Mouse (Mus musculus) embryonic fibroblast, embryonic 13.5 days (primary cell): Measurements from ENCODE around the gene Vmn2r111. TPM values are rescaled to one million over a fixed set of nuclear protein-coding genes. Genes with fewer than 3 reads are reported as not detected.
"Not testable (repeated sequence)": the region's sequence is repeated elsewhere in the genome, so short reads cannot be mapped to it uniquely, and the experiment has no call there.

Experiments
- H3K27ac ChIP-seq: 2 replicates; pipeline ENCODE4 v1.5.1; 2012; ENCODE audit warnings: low read length, control low read depth, inconsistent platforms; ENCODE audit not compliant: insufficient read depth
- H3K4me1 ChIP-seq: 2 replicates; pipeline ENCODE4 v1.6.1; 2011; ENCODE audit warnings: low read length; ENCODE audit not compliant: control insufficient read depth, insufficient read depth
- H3K4me3 ChIP-seq: 2 replicates; pipeline ENCODE4 v1.5.1; 2011; ENCODE audit warnings: mild to moderate bottlenecking, control low read depth, low read length; ENCODE audit not compliant: insufficient read depth
- CTCF ChIP-seq: IDR thresholded peaks from 2 replicates; pipeline ENCODE4 v1.5.1; 2011; ENCODE audit warnings: mild to moderate bottlenecking, control low read depth, low read length, moderate library complexity, borderline replicate concordance; ENCODE audit not compliant: insufficient read depth
- POLR2A ChIP-seq: IDR thresholded peaks from 2 replicates; pipeline ENCODE4 v1.6.1; 2011; ENCODE audit warnings: low read depth, mild to moderate bottlenecking, control low read depth, low read length, moderate library complexity
- polyA plus RNA-seq: library from polyadenylated mRNA; stranded (reverse); fragments of >200 nt; gene quantifications from 2 replicates; pipeline ENCODE4 v1.2.4, GENCODE M21; 2011; ENCODE audit warnings: low read depth; ENCODE audit not compliant: missing spikeins, insufficient read length

The Vmn2r111 gene
- not detected in 2 replicates for polyA plus RNA-seq

DNA sequence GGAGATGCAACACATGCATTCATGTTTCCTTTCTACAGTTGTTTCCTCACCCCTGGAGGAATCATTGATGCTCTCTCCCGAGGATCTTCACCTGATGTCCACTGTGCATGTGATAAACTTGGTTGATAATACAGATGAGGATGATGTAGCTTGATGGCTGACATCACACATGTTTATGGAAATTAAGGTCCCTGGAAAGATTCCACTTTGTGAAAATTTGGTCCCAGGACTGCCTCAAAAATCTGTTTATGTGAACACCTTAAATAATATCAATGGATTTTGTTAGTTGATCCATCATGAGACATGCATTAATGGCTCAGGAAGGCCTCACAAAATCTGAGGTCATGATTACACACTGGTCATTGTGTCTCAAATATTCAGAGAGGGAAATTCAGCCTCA is at the start of gene Vmn2r111:
TSS of gene Vmn2r111 (minus strand) at position 101 of the 400 bp plus-strand sequence.
- H3K4me3 ChIP-seq, H3K27ac ChIP-seq, H3K4me1 ChIP-seq: not testable (repeated sequence)

DNA sequence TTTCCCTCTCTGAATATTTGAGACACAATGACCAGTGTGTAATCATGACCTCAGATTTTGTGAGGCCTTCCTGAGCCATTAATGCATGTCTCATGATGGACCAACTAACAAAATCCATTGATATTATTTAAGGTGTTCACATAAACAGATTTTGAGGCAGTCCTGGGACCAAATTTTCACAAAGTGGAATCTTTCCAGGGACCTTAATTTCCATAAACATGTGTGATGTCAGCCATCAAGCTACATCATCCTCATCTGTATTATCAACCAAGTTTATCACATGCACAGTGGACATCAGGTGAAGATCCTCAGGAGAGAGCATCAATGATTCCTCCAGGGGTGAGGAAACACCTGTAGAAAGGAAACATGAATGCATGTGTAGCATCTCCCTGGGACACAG is 27.4 kb upstream of the Vmn2r111 start, which contains the start of gene Vmn2r112:
TSS of gene Vmn2r112 (plus strand) at position 301 of the 400 bp plus-strand sequence.
- H3K4me3 ChIP-seq, H3K4me1 ChIP-seq, H3K27ac ChIP-seq: not testable (repeated sequence)

- not testable (repeated sequence) for H3K27ac ChIP-seq, H3K4me1 ChIP-seq, H3K4me3 ChIP-seq
These were observed 52.8 kb downstream of the Vmn2r111 start for GRCm38 (mm10) chr17:22520467-22520866.

DNA sequence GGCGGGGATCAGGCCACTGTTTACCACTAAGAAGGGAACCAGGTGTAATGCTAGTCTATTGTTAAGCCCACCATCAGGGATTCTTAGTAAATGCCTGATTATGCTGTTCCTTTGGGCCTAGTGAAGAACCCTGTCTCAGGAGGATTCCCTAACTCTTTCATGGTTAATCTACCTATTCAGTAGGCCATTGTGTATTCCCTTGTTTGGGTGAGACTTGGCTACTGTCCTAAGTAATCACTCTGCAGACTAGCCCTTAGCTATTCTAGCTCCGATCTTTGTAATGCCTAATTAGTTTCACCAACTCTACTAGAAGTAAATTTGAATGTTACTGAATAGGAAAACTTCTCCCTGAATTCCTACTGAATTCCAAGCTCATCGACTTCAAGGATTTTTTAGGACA is 53.2 kb downstream of the Vmn2r111 start:
- not testable (repeated sequence) for H3K4me3 ChIP-seq, H3K27ac ChIP-seq, H3K4me1 ChIP-seq

DNA sequence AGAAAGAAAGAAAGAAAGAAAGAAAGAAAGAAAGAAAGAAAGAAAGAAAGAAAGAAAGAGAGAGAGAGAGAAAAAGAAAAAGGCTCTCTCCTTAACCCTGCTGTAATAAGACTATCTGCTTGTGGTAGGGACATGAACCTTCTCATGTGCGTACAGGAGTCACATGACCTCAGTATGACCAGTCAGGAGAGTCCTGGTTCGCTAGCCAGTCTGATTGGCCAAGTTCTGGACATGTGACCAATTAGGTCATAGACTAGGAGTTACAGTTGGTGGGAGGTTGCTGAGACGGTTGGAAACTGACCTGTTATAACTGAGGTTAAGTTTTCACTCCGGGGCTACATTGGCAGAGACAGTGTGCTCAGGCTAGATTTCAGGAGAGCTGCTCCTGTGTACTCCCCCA is 76.2 kb downstream of the Vmn2r111 start:
- H3K4me1 ChIP-seq: no peaks in the 10 kb centered on the region
- TF ChIP-seq POLR2A: no peak
- no peak for TF ChIP-seq CTCF
- H3K4me3 ChIP-seq: no peak overlapping the region
- no peak overlapping the region for H3K27ac ChIP-seq

Other genes with a start within 250 kb of the Vmn2r111 start
- gene Zfp944, start 212.1 kb downstream of the Vmn2r111 start, polyA plus RNA-seq: 7.0 and 8.9 TPM in 2 replicates
- gene Zfp758, start 212.0 kb downstream of the Vmn2r111 start, polyA plus RNA-seq: 4.8 and 9.1 TPM in 2 replicates
- gene Zfp946, start 149.3 kb downstream of the Vmn2r111 start, polyA plus RNA-seq: 7.9 and 11.5 TPM in 2 replicates
- gene Vmn2r112, start 27.5 kb upstream of the Vmn2r111 start, polyA plus RNA-seq: not detected in 2 replicates